Mouse (Mus musculus): ENCODE measurements around the gene Mpc1. TPM values are rescaled to one million over a fixed set of nuclear protein-coding genes. Genes with fewer than 3 reads are reported as not detected.

Mpc1 gene
- polyA plus RNA-seq, 1 experiment from 2014 or later = 87.9 TPM

- no peaks in the 10 kb centered on the region for H3K36me3 ChIP-seq (ENCODE audit: control insufficient read depth, insufficient read depth, low read length)
- 84% methylated on average over 6 of the region's 6 CpGs for WGBS
- no peaks in the 10 kb centered on the region for H3K9me3 ChIP-seq (ENCODE audit: control insufficient read depth, low read length)
- H3K9ac ChIP-seq (ENCODE audit: low read length) = no peak overlapping the region
- H3K27me3 ChIP-seq (ENCODE audit: control insufficient read depth, insufficient read depth, low read length) = peaks cover 35% of the 10 kb centered on the region
- H3K4me1 ChIP-seq (replicated peaks; ENCODE audit: control insufficient read depth, insufficient read depth, low read length) = peaks cover 8% of the 10 kb centered on the region; the same call in 1 of the 2 replicates
- no peak overlapping the region for H3K4me3 ChIP-seq (ENCODE audit: low read depth, low read length)
- no peak for ATAC-seq (replicated peaks; ENCODE audit: low FRiP score)
- H3K4me2 ChIP-seq (ENCODE audit: low read depth, low read length, severe bottlenecking) = no peak overlapping the region
- no peak for DNase-seq (ENCODE audit: low spot score)
- no peak overlapping the region for H3K27ac ChIP-seq (ENCODE audit: low read depth, low read length)
Observed at GRCm38 (mm10) chr17:8343416-8343815, 60.7 kb downstream of the Mpc1 start.

Other genes with a start within 250 kb of the Mpc1 start
- gene Gm49673, start 135.1 kb upstream of the Mpc1 start, polyA plus RNA-seq (2014; fragmentation: Nextera tagmentation; extraction: Ambion mirVana) = 0.21 TPM in 1 of 2 replicates, not detected in the other
- gene Rnaset2a, start 134.8 kb upstream of the Mpc1 start, polyA plus RNA-seq (2014; fragmentation: Nextera tagmentation; extraction: Ambion mirVana) = 13.6 and 14.1 TPM in 2 replicates
- 49.9 and 55.5 TPM in 2 replicates for gene Fgfr1op, start 117.4 kb upstream of the Mpc1 start, polyA plus RNA-seq (2014; fragmentation: Nextera tagmentation; extraction: Ambion mirVana)
- gene Ccr6, start 46.9 kb upstream of the Mpc1 start, polyA plus RNA-seq (2014; fragmentation: Nextera tagmentation; extraction: Ambion mirVana) = not detected in 2 replicates
- gene Sft2d1, start 28.2 kb downstream of the Mpc1 start, polyA plus RNA-seq (2014; fragmentation: Nextera tagmentation; extraction: Ambion mirVana) = 54.8 and 69.1 TPM in 2 replicates
- 1.2 and 1.6 TPM in 2 replicates for gene Prr18, start 54.6 kb downstream of the Mpc1 start, polyA plus RNA-seq (2014; fragmentation: Nextera tagmentation; extraction: Ambion mirVana)
- gene T2, start 73.1 kb downstream of the Mpc1 start, polyA plus RNA-seq (2014; fragmentation: Nextera tagmentation; extraction: Ambion mirVana) = 0.33 and 0.59 TPM in 2 replicates
- gene T, start 151.5 kb downstream of the Mpc1 start, polyA plus RNA-seq (2014; fragmentation: Nextera tagmentation; extraction: Ambion mirVana) = 0.36 and 0.67 TPM in 2 replicates
- 7.8 and 9.0 TPM in 2 replicates for gene Pde10a, start 242.5 kb downstream of the Mpc1 start, polyA plus RNA-seq (2014; fragmentation: Nextera tagmentation; extraction: Ambion mirVana)